Mouse (Mus musculus) CH12.LX (cell line): ENCODE measurements around the gene Clcn7. TPM values are rescaled to one million over a fixed set of nuclear protein-coding genes. Genes with fewer than 3 reads are reported as not detected.

Source experiments
- DNase-seq: peaks from one replicate; pipeline ENCODE4 v3.0.0-alpha.2; 2013; ENCODE audit errors: extremely low read depth
- H3K27ac ChIP-seq: 2 replicates; pipeline ENCODE4 v1.5.1; 2012; ENCODE audit warnings: low read depth, mild to moderate bottlenecking, control low read depth, moderate library complexity; ENCODE audit not compliant: insufficient read depth
- H3K27me3 ChIP-seq: replicated peaks from 2 replicates; pipeline ENCODE3; 2012; ENCODE audit warnings: inconsistent platforms
- H3K36me3 ChIP-seq, 2 experiments: replicated peaks in 1 of 2; 2 replicates each; pipeline versions ENCODE3 to v1.6.1; 2012; ENCODE audit warnings: inconsistent platforms in 1 of 2, low read length in 1 of 2, mild to moderate bottlenecking in 1 of 2, mixed read lengths in 1 of 2, moderate library complexity in 1 of 2; ENCODE audit not compliant: control insufficient read depth in 1 of 2, insufficient read depth in 1 of 2
- H3K4me1 ChIP-seq, 2 experiments: 2 replicates each; pipeline ENCODE4 v1.6.1; 2012; ENCODE audit warnings: inconsistent platforms in 1 of 2, moderate library complexity in 1 of 2; ENCODE audit not compliant: insufficient read depth in 2 of 2, control insufficient read depth in 1 of 2
- H3K4me2 ChIP-seq: 2 replicates; pipeline ENCODE4 v1.6.1; 2012; ENCODE audit warnings: low read depth, mild to moderate bottlenecking, control low read depth; ENCODE audit not compliant: poor library complexity, insufficient read depth, severe bottlenecking
- H3K4me3 ChIP-seq, 3 experiments: fragments of 150-350 bp in 1 of 3; sonication (generic) in 1 of 3; replicated peaks in 1 of 3; 2 replicates each; pipeline versions ENCODE3 to v1.5.1; 2011 to 2012; ENCODE audit warnings: low read depth in 2 of 3, low read length in 2 of 3, mild to moderate bottlenecking in 2 of 3, moderate library complexity in 2 of 3, control low read depth in 1 of 3, improper control_type of control experiment in 1 of 3, inconsistent platforms in 1 of 3, mixed read lengths in 1 of 3; ENCODE audit not compliant: poor library complexity in 1 of 3
- H3K79me2 ChIP-seq: replicated peaks from 2 replicates; pipeline ENCODE4 v1.6.1; 2012; ENCODE audit warnings: mild to moderate bottlenecking, moderate library complexity; ENCODE audit not compliant: control insufficient read depth, poor library complexity, insufficient read depth, severe bottlenecking; ENCODE audit errors: extremely low read depth
- H3K9ac ChIP-seq: 2 replicates; pipeline ENCODE4 v1.6.1; 2012; ENCODE audit warnings: low read depth, mild to moderate bottlenecking, control low read depth, moderate library complexity; ENCODE audit not compliant: insufficient read depth
- H3K9me3 ChIP-seq: replicated peaks from 2 replicates; pipeline ENCODE3; 2012; ENCODE audit warnings: low read length, inconsistent platforms, mixed read lengths
- BHLHE40 ChIP-seq: IDR thresholded peaks from 2 replicates; pipeline ENCODE4 v1.6.1; 2011; ENCODE audit warnings: mild to moderate bottlenecking, low read depth, low read length, improper control_type of control experiment
- CHD1 ChIP-seq: IDR thresholded peaks from 2 replicates; pipeline ENCODE4 v1.6.1; 2012; ENCODE audit warnings: low read depth, low read length, improper control_type of control experiment, inconsistent platforms
- CHD2 ChIP-seq: IDR thresholded peaks from 2 replicates; pipeline ENCODE4 v1.6.1; 2011; ENCODE audit warnings: low read length, improper control_type of control experiment
- CTCF ChIP-seq, 2 experiments: IDR thresholded peaks in 1 of 2; conservative IDR thresholded peaks in 1 of 2; 2 replicates each; pipeline ENCODE4 v1.5.1; 2011 to 2012; ENCODE audit warnings: low read depth in 2 of 2, low read length in 2 of 2, improper control_type of control experiment in 1 of 2, inconsistent platforms in 1 of 2, mild to moderate bottlenecking in 1 of 2, moderate library complexity in 1 of 2
- E2F4 ChIP-seq: IDR thresholded peaks from 2 replicates; pipeline ENCODE4 v1.6.1; 2011; ENCODE audit warnings: low read depth, low read length, improper control_type of control experiment; ENCODE audit not compliant: insufficient replicate concordance
- ELF1 ChIP-seq: IDR thresholded peaks from 2 replicates; pipeline ENCODE4 v1.6.1; 2014; ENCODE audit warnings: low read depth, mild to moderate bottlenecking, inconsistent platforms, low read length, improper control_type of control experiment
- EP300 ChIP-seq: IDR thresholded peaks from 2 replicates; pipeline ENCODE4 v1.6.1; 2011; ENCODE audit warnings: low read length, improper control_type of control experiment
- ETS1 ChIP-seq: conservative IDR thresholded peaks from 2 replicates; pipeline ENCODE4 v1.6.1; 2012; ENCODE audit warnings: low read depth, mild to moderate bottlenecking, inconsistent platforms, low read length, improper control_type of control experiment, moderate library complexity
- GABPA ChIP-seq: IDR thresholded peaks from 2 replicates; pipeline ENCODE4 v1.6.1; 2012; ENCODE audit warnings: low read depth, low read length, improper control_type of control experiment, inconsistent platforms; ENCODE audit not compliant: insufficient replicate concordance
- JUN ChIP-seq: IDR thresholded peaks from 2 replicates; pipeline ENCODE4 v1.6.1; 2011; ENCODE audit warnings: low read depth, mild to moderate bottlenecking, low read length, improper control_type of control experiment, moderate library complexity; ENCODE audit not compliant: insufficient read depth
- MAFK ChIP-seq: IDR thresholded peaks from 2 replicates; pipeline ENCODE4 v1.6.1; 2011; ENCODE audit warnings: low read length, improper control_type of control experiment; ENCODE audit not compliant: insufficient replicate concordance
- MAX ChIP-seq: IDR thresholded peaks from 2 replicates; pipeline ENCODE4 v1.6.1; 2011; ENCODE audit warnings: low read length, improper control_type of control experiment
- MEF2A ChIP-seq: IDR thresholded peaks from 2 replicates; pipeline ENCODE4 v1.6.1; 2014; ENCODE audit warnings: low read depth, mild to moderate bottlenecking, inconsistent platforms, low read length, improper control_type of control experiment, borderline replicate concordance
- MYC ChIP-seq: IDR thresholded peaks from 2 replicates; pipeline ENCODE4 v1.6.1; 2011; ENCODE audit warnings: low read depth, mild to moderate bottlenecking, improper control_type of control experiment, low read length
- POLR2AphosphoS2 ChIP-seq: IDR thresholded peaks from 2 replicates; pipeline ENCODE4 v1.6.1; 2011; ENCODE audit warnings: low read depth, low read length, improper control_type of control experiment
- RAD21 ChIP-seq: IDR thresholded peaks from 2 replicates; pipeline ENCODE4 v1.6.1; 2011; ENCODE audit warnings: low read depth, mild to moderate bottlenecking, low read length, improper control_type of control experiment, moderate library complexity
- RCOR1 ChIP-seq: conservative IDR thresholded peaks from 2 replicates; pipeline ENCODE4 v1.6.1; 2012; ENCODE audit warnings: low read depth, mild to moderate bottlenecking, inconsistent platforms, low read length, improper control_type of control experiment
- SIN3A ChIP-seq: IDR thresholded peaks from 2 replicates; pipeline ENCODE4 v1.6.1; 2012; ENCODE audit warnings: low read length, improper control_type of control experiment, inconsistent platforms
- SMC3 ChIP-seq: IDR thresholded peaks from 2 replicates; pipeline ENCODE4 v1.6.1; 2011; ENCODE audit warnings: low read depth, low read length, improper control_type of control experiment
- USF1 ChIP-seq: IDR thresholded peaks from 2 replicates; pipeline ENCODE4 v1.6.1; 2014; ENCODE audit warnings: low read depth, mild to moderate bottlenecking, inconsistent platforms, low read length, improper control_type of control experiment
- USF2 ChIP-seq: conservative IDR thresholded peaks from 2 replicates; pipeline ENCODE4 v1.6.1; 2011; ENCODE audit warnings: low read depth, low read length, improper control_type of control experiment
- ZC3H11A ChIP-seq: IDR thresholded peaks from 2 replicates; pipeline ENCODE4 v1.6.1; 2012; ENCODE audit warnings: low read depth, mild to moderate bottlenecking, inconsistent platforms, low read length, improper control_type of control experiment
- ZKSCAN1 ChIP-seq: IDR thresholded peaks from 2 replicates; pipeline ENCODE4 v1.6.1; 2012; ENCODE audit warnings: low read depth, inconsistent platforms, low read length, improper control_type of control experiment, borderline replicate concordance
- dilution Hi-C: fragments of 300-500 bp; cut with MboI; formaldehyde crosslinking; loops from 2 replicates; pipeline ENCODE4 v1.14.3; 2020; ENCODE audit warnings: low sequenced_read_pairs; ENCODE audit not compliant: extremely low pct_unique_long_range_greater_than_20kb, extremely low pct_ligation_motif_present
- in situ Hi-C: fragments of 300-500 bp; cut with MboI; formaldehyde crosslinking; loops from 3 replicates; pipeline ENCODE4 v1.14.3; 2019; ENCODE audit warnings: low sequenced_read_pairs, low pct_ligation_motif_present, low pct_unique_long_range_greater_than_20kb, mixed read lengths
- polyA plus RNA-seq: library from polyadenylated mRNA; unstranded; fragments of >175 nt; gene quantifications from 2 replicates; pipeline ENCODE4 v1.2.1, GENCODE M21; 2012; ENCODE audit warnings: low read depth; ENCODE audit not compliant: insufficient read length
- total RNA-seq, 2 experiments: library from RNA; depleted of rRNA; stranded (reverse); fragments of 300-350 nt in 1 of 2; fragments of >200 nt in 1 of 2; gene quantifications; 2 replicates each; pipeline ENCODE4 v1.2.3; 2012 to 2014

Clcn7 gene
- total and polyA plus RNA-seq, 3 experiments, result 8.3 to 14.3 (median 11.6) TPM

DNA sequence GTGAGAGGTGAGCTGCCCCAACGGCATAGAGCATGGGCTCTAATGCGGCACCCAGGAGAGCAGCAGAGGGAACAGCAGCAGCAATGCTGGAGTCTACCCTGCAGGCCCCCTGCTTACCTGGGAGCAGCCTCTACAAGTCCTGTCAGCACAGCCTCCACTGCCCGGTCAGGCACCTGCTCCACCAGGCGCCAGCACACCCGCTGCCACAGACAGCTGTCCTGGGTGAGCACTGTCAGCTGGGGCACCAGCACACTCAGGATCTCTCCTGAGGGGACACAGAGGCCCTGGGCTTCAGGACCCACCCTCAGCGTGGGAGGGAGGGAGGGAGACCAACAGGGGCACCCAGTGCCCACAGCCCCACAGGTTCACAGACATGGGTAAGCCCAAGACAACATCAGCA lies 22.6 kb upstream of the Clcn7 start:
- in situ Hi-C loops, result loop anchor here (5.0 kb wide), 1 partner anchor 167 kb away; no protein-coding TSS in a partner anchor
- TF ChIP-seq CHD1, result no peak
- no peak for TF ChIP-seq GABPA
- no peak for TF ChIP-seq ZC3H11A
- TF ChIP-seq CTCF (conservative IDR thresholded peaks at IDR 0.05 in 1 of 2, IDR thresholded peaks at IDR 0.05 in 1 of 2; ENCODE audit: low read depth in 2 of 2, low read length in 2 of 2), result no peak
- no peak for TF ChIP-seq JUN
- TF ChIP-seq ZKSCAN1, result no peak
- TF ChIP-seq SIN3A, result no peak
- TF ChIP-seq USF2, result no peak
- TF ChIP-seq EP300, result no peak
- TF ChIP-seq MAX, result no peak
- no peak for TF ChIP-seq CHD2
- TF ChIP-seq RAD21, result no peak
- TF ChIP-seq ETS1, result no peak
- TF ChIP-seq BHLHE40, result no peak
- TF ChIP-seq USF1, result no peak
- no peak for TF ChIP-seq ELF1
- TF ChIP-seq MAFK, result no peak
- no peak for TF ChIP-seq MEF2A
- no peak for TF ChIP-seq RCOR1
- no peaks in the 10 kb centered on the region for H3K79me2 ChIP-seq

DNA sequence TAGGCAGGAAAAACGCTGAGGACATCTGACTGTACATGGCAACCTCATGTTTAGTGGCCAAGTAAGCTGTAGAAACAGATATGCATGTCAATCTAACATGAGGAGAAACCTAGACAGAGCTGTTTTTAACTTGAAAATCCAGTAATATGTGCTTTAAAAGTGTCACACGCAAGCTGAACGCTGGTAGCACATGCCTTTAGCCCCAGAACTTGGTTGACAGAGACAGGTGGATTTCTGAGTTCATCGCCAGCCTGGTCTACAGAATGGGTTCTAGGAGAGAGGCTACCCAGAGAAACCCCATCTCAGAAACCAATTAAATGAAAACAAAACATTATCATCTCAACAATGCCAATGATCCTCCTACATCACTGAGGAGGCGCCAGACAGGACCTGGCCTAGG lies 22.0 kb upstream of the Clcn7 start:
- TF ChIP-seq POLR2AphosphoS2, result no peak
- TF ChIP-seq SMC3, result no peak
- no peak for TF ChIP-seq MYC
- TF ChIP-seq E2F4, result no peak
- TF ChIP-seq MAFK, result no peak
- no peak for TF ChIP-seq ETS1
- no peak for TF ChIP-seq ZKSCAN1
- Histone ChIP-seq H3K4me2 (no peak overlapping the region), H3K36me3 (peaks cover 45 to 80% of the 10 kb centered on the region in 2 experiments), H3K27me3 (no peaks in the 10 kb centered on the region), H3K79me2 (no peaks in the 10 kb centered on the region), H3K4me1 (peaks cover 2 to 27% of the 10 kb centered on the region in 2 experiments; a peak in 3 of 4 replicates), H3K27ac (no peak overlapping the region), H3K4me3 (no peak overlapping the region), H3K9ac (no peak overlapping the region), H3K9me3 (no peaks in the 10 kb centered on the region)
- DNase-seq, result no peak
- dilution Hi-C loops, result no loop called here
- in situ Hi-C loops, result loop anchor here (5.0 kb wide), 1 partner anchor 166 kb away; no protein-coding TSS in a partner anchor

More for the DNA sequence above, 22.6 kb upstream of the Clcn7 start:
- Histone ChIP-seq H3K4me2 (no peak overlapping the region), H3K27me3 (no peaks in the 10 kb centered on the region), H3K4me3 (no peak overlapping the region), H3K36me3 (peaks cover 51 to 87% of the 10 kb centered on the region in 2 experiments), H3K9me3 (no peaks in the 10 kb centered on the region), H3K9ac (no peak overlapping the region), H3K27ac (no peak overlapping the region), H3K4me1 (peaks cover 0 to 24% of the 10 kb centered on the region in 2 experiments; a peak in 3 of 4 replicates)
- DNase-seq, result no peak
- dilution Hi-C loops, result no loop called here
